Comparison of ENCODE assay signal across 18 mouse cellular contexts in genomic region chrX:167033091-167033490, GRCm38 (mm10).
DNase-seq lines count a peak whose midpoint lies in the region; ATAC-seq and TF ChIP-seq lines count a peak whose summit lies in the region.
"Had no signal": no experiment of that assay in that cellular context is flagged by ENCODE, and none has a peak within 500 bp of the region (broad histone marks: within the 10 kb centered on the region; RNA-seq: fewer than 3 reads in every experiment).

No protein-coding gene starts in this region.

- 79% methylated on average over 2 of the region's 2 CpGs for WGBS in heart, embryonic 13.5 days
- WGBS in kidney, postnatal 0 days = 71% methylated on average over 2 of the region's 2 CpGs
- 81% methylated on average over 2 of the region's 2 CpGs for WGBS in limb, embryonic 14.5 days

- H3K36me3 ChIP-seq in heart, embryonic 13.5 days = no peaks in the 10 kb centered on the region
- H3K36me3 ChIP-seq in kidney, postnatal 0 days (ENCODE audit: insufficient read depth, low read length) = no peaks in the 10 kb centered on the region
- H3K36me3 ChIP-seq in limb, embryonic 14.5 days (ENCODE audit: control insufficient read depth, insufficient read depth, low read length) = no peaks in the 10 kb centered on the region
- H3K36me3 ChIP-seq: midbrain, embryonic 15.5 days had no signal

- TF ChIP-seq POLR2A in embryonic fibroblast, embryonic 13.5 days (IDR thresholded peaks at IDR 0.05; ENCODE audit: low read depth, low read length) = no peak
- no peak for TF ChIP-seq POLR2A in limb, embryonic 14.5 days (IDR thresholded peaks at IDR 0.05; ENCODE audit: borderline replicate concordance, extremely low read depth, insufficient read depth, insufficient read length)

- no peak for DNase-seq in heart, postnatal 14 days
- DNase-seq in kidney, postnatal 0 days (ENCODE audit: low spot score) = no peak
- no peak for DNase-seq in kidney, adult 11 months
- DNase-seq in limb, embryonic 14.5 days (ENCODE audit: low spot score) = peak; percentile 6
- DNase-seq in left cerebral cortex, adult 11 months (ENCODE audit: low spot score) = no peak
- DNase-seq: adrenal gland, postnatal 14 days; B cell, adult 2 months; cerebellum, adult 18-20 months; forebrain, postnatal 0 days; liver, postnatal 0 days; thymus, postnatal 36 days had no signal

- H3K4me1 ChIP-seq in heart, embryonic 13.5 days = peaks cover 5% of the 10 kb centered on the region
- H3K4me1 ChIP-seq in kidney, postnatal 0 days (replicated peaks; ENCODE audit: insufficient read depth, low read length) = no peaks in the 10 kb centered on the region
- H3K4me1 ChIP-seq in embryonic fibroblast, embryonic 13.5 days (ENCODE audit: control insufficient read depth, insufficient read depth, low read length) = peaks cover 6% of the 10 kb centered on the region
- no peaks in the 10 kb centered on the region for H3K4me1 ChIP-seq in limb, embryonic 14.5 days (ENCODE audit: control insufficient read depth, insufficient read depth, low read length)
- H3K4me1 ChIP-seq: midbrain, embryonic 15.5 days had no signal

- no peaks in the 10 kb centered on the region for H3K27me3 ChIP-seq in heart, embryonic 13.5 days (replicated peaks)
- H3K27me3 ChIP-seq in kidney, postnatal 0 days (ENCODE audit: insufficient read depth, low read length) = no peaks in the 10 kb centered on the region; the same call in 1 of the 2 replicates
- no peaks in the 10 kb centered on the region for H3K27me3 ChIP-seq in limb, embryonic 14.5 days (ENCODE audit: control insufficient read depth, insufficient read depth, low read length)

- H3K4me2 ChIP-seq in heart, embryonic 13.5 days = no peak overlapping the region
- H3K4me2 ChIP-seq in kidney, postnatal 0 days (ENCODE audit: low read length) = no peak overlapping the region
- H3K4me2 ChIP-seq in limb, embryonic 14.5 days (replicated peaks; ENCODE audit: low read depth, low read length, severe bottlenecking) = no peak overlapping the region
- H3K4me2 ChIP-seq: hindbrain, embryonic 14.5 days; midbrain, embryonic 15.5 days had no signal

- ATAC-seq in heart, embryonic 13.5 days (ENCODE audit: extremely low read depth, insufficient number of reproducible peaks, low FRiP score, low TSS enrichment) = no peak
- ATAC-seq in kidney, postnatal 0 days (replicated peaks; ENCODE audit: low FRiP score, low read depth) = no peak
- peak; percentile 37 for ATAC-seq in limb, embryonic 14.5 days (ENCODE audit: low FRiP score, low read depth)
- ATAC-seq in erythroblast, adult 5-6 weeks (replicated peaks; ENCODE audit: low FRiP score, poor library complexity, severe bottlenecking) = no peak
- ATAC-seq: forebrain, postnatal 0 days; liver, postnatal 0 days; midbrain, embryonic 15.5 days had no signal

- H3K4me3 ChIP-seq in heart, embryonic 13.5 days = no peak overlapping the region
- no peak overlapping the region for H3K4me3 ChIP-seq in kidney, postnatal 0 days (replicated peaks; ENCODE audit: low read depth, low read length)
- H3K4me3 ChIP-seq in embryonic fibroblast, embryonic 13.5 days (ENCODE audit: insufficient read depth, low read length) = no peak overlapping the region
- no peak overlapping the region for H3K4me3 ChIP-seq in limb, embryonic 14.5 days (replicated peaks; ENCODE audit: low read length)
- H3K4me3 ChIP-seq: left cerebral cortex, adult 2 months; megakaryocyte, embryonic 14.5 days; midbrain, embryonic 15.5 days had no signal

- TF ChIP-seq CTCF in kidney, postnatal 0 days (IDR thresholded peaks at IDR 0.05; ENCODE audit: low read depth) = no peak
- no peak for TF ChIP-seq CTCF in embryonic fibroblast, embryonic 13.5 days (IDR thresholded peaks at IDR 0.05; ENCODE audit: borderline replicate concordance, insufficient read depth, low read length)

- no peaks in the 10 kb centered on the region for H3K9me3 ChIP-seq in heart, embryonic 13.5 days
- H3K9me3 ChIP-seq in kidney, postnatal 0 days (replicated peaks; ENCODE audit: low read length) = no peaks in the 10 kb centered on the region
- no peaks in the 10 kb centered on the region for H3K9me3 ChIP-seq in limb, embryonic 14.5 days (ENCODE audit: control insufficient read depth, low read length)
- H3K9me3 ChIP-seq: megakaryocyte, embryonic 14.5 days; midbrain, embryonic 15.5 days had no signal

- intact Hi-C loops in heart, postnatal 14 days (cut with DNase I) = no loop called here

- H3K9ac ChIP-seq in heart, embryonic 13.5 days = no peak overlapping the region
- H3K9ac ChIP-seq in kidney, postnatal 0 days (ENCODE audit: low read depth, low read length) = no peak overlapping the region
- H3K9ac ChIP-seq in limb, embryonic 14.5 days (ENCODE audit: low read depth, low read length, severe bottlenecking) = no peak overlapping the region
- H3K9ac ChIP-seq: forebrain, postnatal 0 days; hindbrain, embryonic 14.5 days; liver, postnatal 0 days; midbrain, embryonic 15.5 days had no signal

- H3K27ac ChIP-seq in heart, embryonic 13.5 days (replicated peaks) = peak overlapping the region; percentile 63
- peak overlapping the region; percentile 60; the same call in 1 of the 2 replicates for H3K27ac ChIP-seq in kidney, postnatal 0 days
- H3K27ac ChIP-seq in embryonic fibroblast, embryonic 13.5 days (ENCODE audit: insufficient read depth, low read length) = peak overlapping the region; percentile 91
- H3K27ac ChIP-seq in limb, embryonic 14.5 days (replicated peaks; ENCODE audit: low read depth, low read length) = no peak overlapping the region
- H3K27ac ChIP-seq: hindbrain, embryonic 14.5 days; left cerebral cortex, adult 2 months; midbrain, embryonic 15.5 days had no signal
